ENCODE assay signal across 18 mouse cellular contexts in genomic region chr7:27322291-27322690, GRCm38 (mm10).
A peak's percentile ranks its signal among the peaks of the same experiment; 100 is the strongest.
DNase-seq lines count a peak whose midpoint lies in the region.
"Had no signal": no experiment of that assay in that cellular context is flagged by ENCODE, and none has a peak within 500 bp of the region (broad histone marks: within the 10 kb centered on the region; RNA-seq: fewer than 3 reads in every experiment).

No protein-coding gene starts in this region.

- peak; percentile 11 for DNase-seq in kidney, adult 18-20 months
- DNase-seq in kidney, postnatal 4 days: no peak
- peak; percentile 40 for DNase-seq in testis, postnatal 10 days (ENCODE audit: low spot score)
- no peak for DNase-seq in testis, postnatal 14 days (ENCODE audit: low spot score)
- DNase-seq in R1 (ENCODE audit: low read depth, low spot score): peak; percentile 95
- no peak for DNase-seq in natural killer cell, adult 2 months (ENCODE audit: low spot score in 2 of 2)
- no peak for DNase-seq in layer of hippocampus, adult 11-12 months (ENCODE audit: low spot score)
- DNase-seq: adrenal gland, adult 2 months; adrenal gland, postnatal 36 days; B cell, adult 2 months; cerebellum, adult 2 months; cerebellum, postnatal 14 days; gastrocnemius, postnatal 25 days; layer of hippocampus, adult 9-11 months; lung, embryonic 14.5 days; lung, postnatal 14 days; right cerebral cortex, postnatal 4 days; thymus, postnatal 4 days had no signal

Comparison
In these comparisons a context has a peak if more than half of its experiments do, and no peak if none do; other contexts are left out.
1. DNase-seq: peak in kidney, adult 18-20 months (single experiment), testis, postnatal 10 days (single experiment) and R1 (single experiment); none in kidney, postnatal 4 days (0 of 2), testis, postnatal 14 days (single experiment), natural killer cell, adult 2 months (0 of 2) and layer of hippocampus, adult 11-12 months (single experiment).